Mouse (Mus musculus) fibroblast of lung, adult 2 months (primary cell): ENCODE measurements around the gene Ubald2.
A peak's percentile ranks its signal among the peaks of the same experiment; 100 is the strongest.

Experiments
- DNase-seq: peaks from one replicate; pipeline ENCODE4 v3.0.0-alpha.2; 2011; ENCODE audit warnings: low read depth

Gene Ubald2

DNA sequence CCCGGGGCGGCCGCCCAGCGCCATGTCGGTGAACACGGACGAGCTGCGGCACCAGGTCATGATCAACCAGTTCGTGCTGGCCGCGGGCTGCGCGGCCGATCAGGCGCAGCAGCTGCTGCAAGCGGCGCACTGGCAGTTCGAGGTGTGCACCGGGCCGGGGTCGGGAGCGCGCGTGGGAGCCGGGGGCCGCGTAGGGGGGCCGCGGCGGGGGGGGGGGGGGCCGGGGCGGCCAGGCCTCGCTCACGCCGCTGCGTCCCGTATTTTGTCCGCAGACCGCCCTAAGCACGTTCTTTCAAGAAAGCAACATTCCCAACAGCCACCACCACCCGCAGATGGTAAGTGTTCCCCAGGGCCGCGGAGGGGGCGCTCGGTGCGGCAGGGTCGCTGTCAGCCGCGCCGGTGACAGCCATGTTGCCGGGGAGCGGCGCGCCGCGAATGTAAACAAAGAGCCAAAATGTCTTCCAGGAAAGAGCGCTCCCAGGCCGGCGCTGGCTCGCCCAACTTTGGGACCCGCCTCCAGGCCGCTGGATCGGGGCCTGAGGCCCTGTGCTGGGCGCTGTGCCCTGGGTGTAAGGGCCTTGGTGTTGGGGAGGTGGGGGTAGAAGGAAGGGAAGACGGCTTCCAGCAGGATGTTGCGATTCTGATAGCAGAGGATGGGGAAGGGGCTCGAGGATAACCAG is 533 bp downstream of the Ubald2 start:
- peak; percentile 43 for DNase-seq

DNA sequence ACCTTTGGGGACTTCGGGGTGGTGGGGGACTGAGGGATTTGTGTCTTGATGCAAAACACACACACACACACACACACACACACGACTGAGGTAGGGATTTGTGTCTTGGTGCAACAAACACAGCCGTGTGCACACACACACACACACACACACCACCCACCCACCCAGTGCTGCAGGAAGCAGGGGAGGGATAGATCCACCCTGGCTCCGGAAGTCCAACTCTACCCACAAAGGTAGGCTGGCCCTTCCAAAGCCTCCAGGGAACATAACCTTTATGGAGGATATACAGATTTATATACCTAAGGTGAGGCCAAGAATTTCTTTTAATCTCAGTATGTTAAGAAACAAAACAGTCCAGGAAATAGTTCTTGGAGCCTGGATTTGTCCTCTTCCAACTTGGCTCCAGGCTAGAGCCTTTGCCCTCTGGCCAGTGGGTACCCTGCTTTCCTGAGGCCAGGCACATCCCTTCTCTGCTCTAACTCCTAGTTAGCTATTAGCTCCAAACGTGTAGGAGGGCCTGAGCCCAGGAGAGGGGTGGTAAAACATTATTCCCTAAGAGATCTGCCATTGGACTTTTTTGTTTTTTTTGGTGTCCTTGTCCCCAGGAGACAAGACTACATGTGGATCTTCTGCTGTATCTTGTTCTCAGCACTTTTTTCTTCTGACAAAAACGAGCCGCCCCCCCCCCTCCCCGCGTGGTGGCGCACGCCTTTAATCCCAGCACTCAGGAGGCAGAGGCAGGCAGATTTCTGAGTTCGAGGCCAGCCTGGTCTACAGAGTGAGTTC is 1.3 kb downstream of the Ubald2 start:
- DNase-seq: no peak

DNA sequence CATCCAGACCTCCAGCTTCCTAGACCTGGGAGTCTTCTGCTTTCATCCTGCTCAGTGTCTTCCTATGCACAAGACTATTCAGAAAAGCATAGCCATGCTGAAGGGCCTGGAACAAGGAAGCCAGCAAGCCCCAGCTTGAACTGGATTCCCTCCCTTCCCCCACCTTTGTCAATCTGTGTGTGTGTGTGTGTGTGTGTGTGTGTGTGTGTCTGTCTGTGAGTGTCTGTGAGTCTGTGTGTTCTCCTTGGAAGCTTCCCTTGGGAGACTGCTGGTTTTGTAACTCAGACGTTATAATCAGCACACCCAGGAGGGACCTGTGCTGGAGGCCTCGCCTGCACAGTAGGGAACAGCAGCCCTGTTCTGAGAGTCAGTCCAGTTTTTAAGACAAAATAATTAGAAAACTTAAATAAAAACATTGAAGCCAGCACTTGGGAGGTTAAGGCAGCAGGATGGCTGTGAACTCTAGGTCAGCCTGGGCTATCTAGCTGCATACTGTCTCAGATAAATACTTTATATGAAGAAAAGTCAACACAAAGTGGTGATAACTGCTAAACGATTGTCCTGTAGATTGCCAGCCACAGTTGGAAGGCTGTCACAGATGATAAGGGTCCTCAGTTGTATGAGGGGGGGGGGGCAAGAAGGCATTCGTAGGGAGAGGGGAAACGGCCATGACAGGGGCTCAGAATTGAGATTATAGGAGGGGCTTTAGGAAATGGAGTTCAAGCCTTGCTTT is 2.3 kb downstream of the Ubald2 start:
- no peak for DNase-seq

DNA sequence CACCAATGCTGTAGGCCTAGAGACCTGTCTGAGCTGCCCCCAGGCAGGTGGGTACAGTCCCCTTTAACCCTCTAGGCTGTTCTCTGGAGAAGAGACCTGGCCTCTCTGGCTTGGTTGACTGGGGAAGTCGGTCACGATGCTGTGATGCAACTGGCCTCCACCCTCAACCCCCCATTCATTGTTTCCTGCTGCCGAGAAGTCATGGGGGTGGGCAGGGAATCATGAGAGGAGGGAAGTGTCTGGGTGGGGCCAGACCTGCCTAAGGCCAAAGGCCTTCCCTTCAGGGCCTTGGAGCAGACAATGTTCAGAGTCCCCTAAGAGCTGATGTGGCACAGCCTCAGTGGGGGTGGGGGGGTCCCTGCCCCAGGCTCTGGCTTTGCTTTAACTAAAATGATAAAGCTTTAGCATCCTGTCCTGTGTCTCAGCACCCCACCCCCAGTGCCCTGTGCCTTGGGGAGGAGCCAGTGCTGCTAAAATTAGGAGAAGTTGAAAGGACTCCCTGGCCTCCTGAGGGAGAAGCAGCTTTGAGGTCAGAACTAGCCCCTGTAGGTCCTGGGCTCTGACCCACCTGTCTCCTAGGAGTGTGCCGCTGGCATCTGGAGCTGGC is 2.9 kb downstream of the Ubald2 start:
- no peak for DNase-seq

DNA sequence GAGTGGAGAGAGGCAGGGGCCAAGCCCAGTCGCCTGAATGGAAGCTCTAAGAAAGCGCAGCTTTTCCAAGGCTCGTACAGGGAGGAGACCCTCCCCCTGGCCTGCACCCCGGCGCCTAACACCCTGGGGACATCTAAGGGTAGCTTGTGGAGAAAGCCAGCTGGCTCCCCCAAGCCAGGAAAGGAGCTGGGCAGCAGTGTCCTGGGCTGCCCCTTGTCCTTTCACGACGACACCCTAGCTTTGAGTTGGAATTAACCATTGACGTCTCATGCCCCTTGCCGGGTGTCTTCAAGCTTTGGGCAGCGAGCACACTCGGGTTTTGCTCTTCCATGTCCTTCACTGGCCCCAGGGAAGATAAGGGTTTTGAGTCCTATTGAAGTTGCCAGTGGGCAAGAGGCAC is 3.6 kb downstream of the Ubald2 start:
- DNase-seq: no peak

DNA sequence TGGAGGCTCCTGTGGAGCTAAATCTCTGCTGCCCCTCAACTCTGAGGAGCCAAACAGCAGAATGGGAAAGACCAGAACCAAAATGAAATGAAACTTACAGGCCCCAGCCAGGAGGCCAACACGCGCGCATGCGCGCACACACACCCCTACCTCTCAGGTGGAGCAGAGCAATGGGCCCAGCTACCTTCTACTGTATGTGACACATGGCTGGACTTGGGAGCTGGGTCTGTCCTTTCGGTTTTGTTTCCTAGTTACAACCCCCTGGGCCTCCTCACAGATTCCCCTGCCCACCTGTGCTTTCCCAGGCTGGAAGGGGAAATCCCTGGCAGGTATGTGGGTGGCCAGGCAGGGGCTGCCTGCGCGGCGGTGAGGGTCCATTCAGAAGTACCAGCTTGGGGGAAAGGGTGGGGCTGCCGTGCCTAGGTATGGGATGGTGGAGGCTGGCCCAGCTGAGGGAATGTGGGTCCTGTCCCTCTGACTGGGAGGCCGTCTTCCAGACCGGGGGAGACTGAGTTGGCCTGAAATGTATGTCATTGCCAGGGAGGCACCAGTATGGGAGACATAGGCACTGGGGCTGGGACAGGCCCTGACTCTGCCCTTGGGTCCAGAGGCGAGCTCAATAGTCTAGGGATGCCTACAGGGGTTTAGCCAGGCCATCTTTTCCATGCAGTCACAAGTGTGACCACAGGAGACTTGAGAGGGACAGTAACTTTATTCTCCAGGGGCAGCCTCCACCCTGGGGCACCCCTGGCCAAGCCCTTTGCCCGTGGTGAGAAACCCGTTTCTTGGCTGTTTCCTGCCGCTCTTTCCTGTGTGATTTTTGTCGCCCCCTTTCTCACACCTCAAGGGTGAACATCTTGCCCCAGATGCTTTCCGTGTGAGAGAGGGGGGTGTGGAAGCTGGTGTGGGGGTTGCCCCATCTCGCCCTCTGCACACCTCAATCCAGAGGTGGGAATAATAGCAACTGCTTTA is 5.7 kb downstream of the Ubald2 start:
- no peak for DNase-seq

DNA sequence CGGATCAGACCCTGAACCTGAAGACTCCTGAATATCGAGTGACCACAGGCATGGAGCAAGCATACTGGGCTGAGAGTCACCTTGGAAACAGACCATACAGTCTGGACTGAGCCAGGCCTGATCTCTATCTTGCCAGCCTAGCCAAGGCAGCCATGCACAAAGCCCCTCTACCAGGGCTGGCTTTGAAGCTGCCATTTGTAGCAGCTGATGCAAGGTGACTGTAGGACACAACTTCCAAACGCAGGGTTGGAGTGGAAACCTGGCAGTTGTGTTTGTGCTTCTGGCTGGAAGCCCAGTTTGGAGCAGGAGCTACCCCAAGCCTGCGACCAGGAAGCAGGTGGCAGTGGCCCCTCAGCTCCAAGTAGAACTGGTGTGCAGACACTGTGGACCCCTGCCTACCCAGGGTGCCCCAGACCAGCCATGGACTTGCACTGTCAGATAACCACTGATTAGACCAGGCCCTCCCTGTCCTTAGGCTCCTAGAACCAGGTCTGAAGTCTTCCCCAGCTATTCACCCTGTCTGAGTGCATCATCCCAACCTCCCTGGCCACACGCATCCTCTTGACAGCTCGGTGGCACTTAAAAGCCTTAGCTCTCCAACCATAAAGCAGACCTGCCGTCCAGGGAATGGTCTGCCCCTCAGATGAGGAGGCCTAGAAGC is 6.6 kb downstream of the Ubald2 start:
- no peak for DNase-seq

DNA sequence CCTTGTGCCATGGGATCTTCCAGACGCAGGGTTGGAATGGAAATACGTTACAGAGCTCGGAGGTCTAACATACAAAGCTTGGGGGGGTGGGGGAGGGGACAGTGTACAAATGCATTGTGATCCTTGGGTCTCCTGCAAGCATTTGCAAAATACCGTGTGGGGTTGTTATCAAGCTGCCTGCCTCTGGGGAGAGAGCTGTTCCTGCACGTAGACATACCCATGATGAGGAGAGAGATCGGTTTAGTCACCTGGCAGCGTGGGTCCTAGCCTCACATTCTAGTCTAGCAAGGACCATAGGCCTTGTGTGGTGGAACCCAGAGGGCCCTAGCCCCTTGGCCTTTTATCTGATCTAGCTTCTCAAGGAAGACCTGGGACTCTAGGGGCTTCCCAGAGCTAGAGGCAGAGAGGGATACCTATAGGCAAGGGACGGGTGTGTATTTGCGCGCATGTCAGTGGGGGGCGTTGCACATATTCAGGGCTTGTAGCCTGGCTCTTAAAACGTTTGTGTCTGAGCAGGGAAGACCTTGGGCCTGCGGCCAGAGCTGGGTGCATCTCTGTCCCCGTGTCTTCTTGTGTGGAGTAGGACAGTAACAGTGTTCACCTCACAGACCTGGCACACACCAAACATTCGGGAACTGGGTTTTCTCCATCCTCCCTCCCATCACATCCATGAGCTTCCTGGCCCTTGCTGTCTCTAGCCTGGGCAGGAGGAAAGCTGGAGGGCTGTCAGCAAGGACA is 8.4 kb downstream of the Ubald2 start:
- DNase-seq: no peak

DNA sequence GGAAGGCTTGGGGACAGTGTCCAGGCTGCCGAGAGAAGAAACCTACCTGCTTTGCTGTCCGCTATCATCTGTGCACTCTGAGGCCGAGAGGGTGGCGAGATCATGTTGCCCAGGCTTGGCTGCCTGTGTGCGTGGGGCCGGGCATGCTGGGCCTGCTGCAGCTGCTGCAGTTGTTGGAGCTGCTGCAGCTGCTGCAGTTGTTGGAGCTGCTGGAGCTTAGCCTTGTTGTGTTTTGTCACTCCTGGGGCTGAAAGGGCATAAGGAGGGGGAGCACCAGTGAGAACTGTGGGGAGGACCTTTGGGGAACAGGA is 8.9 kb downstream of the Ubald2 start:
- no peak for DNase-seq

DNA sequence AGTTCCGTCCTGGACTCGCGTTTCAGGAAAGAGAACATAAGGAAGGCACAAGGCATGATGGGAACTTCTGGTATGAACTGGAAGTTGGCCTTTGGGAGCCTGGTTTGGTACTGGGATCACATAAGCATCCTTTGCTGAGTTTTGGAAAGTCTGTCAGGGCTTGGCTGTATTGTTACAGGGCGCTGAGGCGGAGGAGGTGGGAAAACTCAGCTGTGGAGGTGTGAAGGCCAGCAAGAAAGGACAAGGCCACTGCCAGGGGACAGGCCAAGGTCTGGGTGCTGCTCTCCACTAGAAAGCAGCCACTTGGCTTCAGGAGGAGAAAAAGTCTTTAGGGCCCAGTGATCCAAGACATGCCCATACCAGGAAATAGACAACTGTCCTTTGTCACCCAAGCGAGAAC is 9.4 kb downstream of the Ubald2 start:
- DNase-seq: no peak

DNA sequence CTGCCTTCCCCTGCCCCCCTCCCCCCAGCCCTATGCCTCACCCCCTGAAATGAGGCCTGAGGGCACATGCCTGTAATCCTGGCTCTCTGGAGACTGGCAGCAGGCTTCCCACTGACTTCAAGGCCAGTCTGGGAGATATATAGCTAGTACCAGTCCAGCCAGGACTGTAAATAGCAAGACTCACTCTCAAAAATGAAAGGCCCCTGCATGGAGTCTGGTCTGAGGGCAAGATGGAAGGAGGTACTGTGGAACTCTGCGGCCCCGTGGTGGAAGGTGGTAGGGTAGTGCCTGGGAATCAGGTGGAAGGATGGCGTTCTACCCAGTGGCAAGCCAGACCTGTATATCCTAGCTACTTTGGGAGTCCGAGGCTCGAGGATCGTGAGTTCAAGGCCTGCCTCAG is 10.0 kb downstream of the Ubald2 start:
- no peak for DNase-seq

DNA sequence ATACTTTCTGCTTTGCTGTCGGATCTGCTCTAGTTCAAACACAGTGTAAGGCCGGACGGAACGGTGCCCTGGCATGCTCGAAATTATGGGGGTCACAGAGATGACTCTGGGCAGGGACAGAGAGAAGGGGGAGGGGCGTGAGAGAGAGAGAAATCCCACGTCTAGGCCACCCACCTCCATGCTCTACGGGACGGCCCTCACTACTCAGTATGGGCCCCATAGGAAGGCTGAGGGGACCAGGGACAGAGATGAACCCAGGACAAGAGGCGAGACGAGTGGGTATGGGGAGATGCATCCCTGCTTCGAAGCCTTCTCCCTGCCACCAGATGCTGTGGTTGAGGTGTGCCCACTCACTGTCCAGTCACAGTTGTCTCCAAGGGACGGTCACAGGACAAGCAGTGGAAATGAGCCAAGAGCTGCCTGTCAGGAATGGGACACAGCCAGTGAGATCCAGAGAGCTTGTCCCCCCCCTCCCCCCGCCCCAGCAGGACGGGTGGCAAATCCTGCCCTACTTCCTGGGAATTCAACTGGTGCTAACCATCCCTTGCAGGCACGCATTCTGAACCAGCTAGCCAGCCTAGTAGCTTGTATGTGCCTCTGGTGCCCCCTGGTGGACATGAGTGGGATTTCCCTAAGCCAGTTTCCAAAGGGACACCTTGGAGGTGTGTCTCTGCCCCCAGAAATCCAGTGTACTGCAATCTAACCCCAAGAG is 11.9 kb downstream of the Ubald2 start:
- no peak for DNase-seq

DNA sequence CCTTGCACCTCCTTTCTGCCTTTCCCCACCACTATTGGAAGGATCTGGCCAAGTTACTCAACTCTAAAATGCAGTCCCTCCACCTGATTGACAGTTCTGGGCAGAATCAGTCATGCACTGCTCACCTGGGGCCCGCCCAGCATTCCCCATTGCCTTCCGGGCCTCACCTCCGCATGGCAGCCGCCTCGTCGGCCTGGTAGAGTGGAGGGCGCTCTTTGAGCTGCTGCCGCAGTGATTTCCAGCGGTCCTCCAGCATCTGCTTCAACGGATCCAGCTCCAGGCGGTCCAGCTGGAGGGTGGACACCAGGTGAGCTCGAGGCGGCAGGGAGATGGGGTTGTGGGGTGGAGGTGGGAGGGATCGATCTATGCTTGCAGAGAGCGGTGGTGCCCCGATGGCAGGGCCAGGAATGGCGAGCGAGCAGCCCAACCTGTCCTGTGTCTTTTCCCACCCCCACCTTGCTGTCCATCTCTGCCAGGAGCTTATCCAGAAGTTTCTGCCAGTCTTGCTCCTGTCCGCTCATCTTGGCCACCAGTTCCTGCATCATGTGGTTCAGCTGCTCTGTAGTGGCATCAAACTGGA is 12.5 kb downstream of the Ubald2 start:
- no peak for DNase-seq

DNA sequence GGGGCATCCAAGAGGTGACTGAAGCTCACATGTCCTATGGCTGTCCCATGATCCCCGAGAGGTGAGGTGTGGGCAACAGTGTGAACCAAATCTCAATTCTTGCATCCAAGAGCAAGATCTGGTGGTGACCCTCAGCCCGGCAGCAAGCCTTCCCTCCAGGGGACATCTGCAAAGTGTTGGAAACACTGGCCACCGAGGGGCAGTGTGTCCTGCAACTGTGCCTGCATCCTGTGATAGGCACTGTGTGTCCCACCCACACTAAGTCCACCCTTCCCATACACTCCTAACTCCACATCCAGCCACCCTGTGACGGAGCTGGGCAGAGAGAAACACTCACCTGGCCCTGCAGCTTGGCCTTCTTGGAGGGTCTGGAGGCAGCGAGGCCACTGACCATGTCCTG is 13.9 kb downstream of the Ubald2 start:
- DNase-seq: no peak

DNA sequence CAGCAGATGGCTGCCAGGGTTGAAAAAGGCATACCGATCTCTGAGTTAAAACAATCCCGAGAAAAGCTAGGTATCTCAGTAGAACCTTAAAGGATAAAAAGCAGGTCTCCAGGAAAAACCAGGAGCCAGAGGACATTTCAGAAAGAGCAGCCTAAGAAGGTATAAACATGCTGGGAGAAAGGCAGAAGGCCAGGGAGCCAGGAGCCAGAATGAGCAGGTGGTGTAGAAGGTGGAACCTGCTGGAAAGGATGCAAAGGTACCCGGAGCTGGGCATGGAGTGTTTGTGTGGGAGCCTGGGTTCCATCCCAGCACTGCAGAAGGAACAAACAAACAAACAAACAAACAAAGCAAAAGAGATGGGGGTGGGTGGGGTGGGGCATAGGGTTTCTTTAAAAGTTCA is 15.4 kb downstream of the Ubald2 start:
- no peak for DNase-seq

DNA sequence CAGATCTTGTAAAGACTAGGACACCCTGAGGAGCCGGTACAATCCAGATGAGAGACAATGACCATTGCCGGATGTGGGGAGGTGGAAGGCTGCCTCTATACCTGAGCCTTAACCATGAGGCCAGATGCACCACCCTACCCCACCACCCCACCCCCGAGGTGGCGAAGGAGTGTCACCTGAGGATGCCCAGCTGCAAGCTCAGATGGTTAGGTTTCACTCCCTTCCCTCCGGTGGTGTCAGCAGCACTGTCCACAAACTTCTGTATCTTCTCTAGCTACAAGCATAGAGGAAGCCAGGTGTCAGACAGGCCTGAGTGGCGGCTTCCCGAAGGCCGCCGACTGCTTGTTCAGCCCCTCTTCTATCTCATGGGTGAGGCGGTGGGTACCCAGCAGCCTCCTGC is 20.0 kb downstream of the Ubald2 start:
- no peak for DNase-seq

DNA sequence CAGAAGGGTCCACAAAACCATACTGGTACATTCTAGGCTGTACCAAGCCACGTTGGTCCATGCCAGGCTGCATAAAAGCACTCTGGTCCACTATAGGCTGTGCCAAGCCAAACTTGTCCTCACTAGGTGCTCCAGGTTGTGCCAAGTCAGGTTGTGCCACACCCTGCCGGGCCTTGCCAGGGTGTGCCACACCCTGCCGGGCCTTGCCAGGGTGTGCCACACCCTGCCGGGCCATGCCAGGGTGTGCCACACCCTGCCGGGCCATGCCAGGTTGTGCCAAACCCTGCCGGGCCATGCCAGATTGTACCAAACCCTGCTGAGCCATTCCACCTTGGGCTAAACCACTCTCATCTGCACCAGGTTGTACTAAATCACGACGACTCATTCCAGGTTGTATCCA is 22.3 kb downstream of the Ubald2 start:
- DNase-seq: no peak

DNA sequence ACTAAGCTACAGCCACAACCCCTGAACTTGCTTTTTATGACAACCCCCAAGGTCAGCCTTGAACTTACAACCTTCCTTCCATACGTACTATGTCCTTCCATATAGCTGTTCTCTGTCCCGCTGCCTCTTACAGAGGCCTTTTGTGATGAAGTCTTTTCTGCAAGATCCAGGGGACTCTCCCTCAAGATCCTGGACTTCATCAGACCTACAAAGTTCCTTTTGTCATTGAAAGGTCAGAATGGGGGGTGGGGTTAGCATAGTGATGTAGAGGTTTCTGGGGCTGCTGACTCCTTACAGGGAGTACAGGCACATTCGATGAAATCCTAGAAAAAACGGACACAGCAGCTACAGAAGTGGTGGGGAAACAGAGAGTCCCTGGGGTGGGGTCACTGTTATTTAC is 25.9 kb downstream of the Ubald2 start:
- no peak for DNase-seq

DNA sequence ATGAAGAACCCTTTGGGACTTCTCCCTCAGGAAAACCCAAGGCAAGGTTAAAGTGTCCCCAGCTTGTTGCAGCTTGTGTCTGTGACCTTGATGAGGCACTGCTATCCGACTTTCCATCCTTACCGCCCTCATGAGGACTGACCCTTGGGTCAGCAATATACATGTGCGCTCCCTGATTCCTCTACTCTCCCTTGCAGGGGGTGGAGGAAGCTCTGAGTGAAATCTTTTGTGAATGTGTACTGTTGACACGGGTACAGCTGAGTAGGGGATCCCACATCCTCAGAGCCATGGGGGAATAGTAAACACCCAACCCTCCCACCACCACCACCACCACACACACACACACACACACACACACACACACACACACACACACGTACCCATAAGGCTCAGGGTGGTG is 29.4 kb downstream of the Ubald2 start:
- DNase-seq: no peak
